Mouse (Mus musculus) heart, adult 2 months (tissue): ENCODE measurements around the gene Tas2r113.

ENCODE experiments used
- CTCF ChIP-seq: fragments of 200-600 bp; IDR thresholded peaks from 2 replicates; pipeline ENCODE4 v1.8.1; 2022; ENCODE audit warnings: antibody characterized with exemption, mild to moderate bottlenecking, moderate library complexity
- EP300 ChIP-seq: fragments of 200-500 bp; IDR thresholded peaks from 2 replicates; pipeline ENCODE4 v1.6.1; 2011; ENCODE audit warnings: low read depth, low read length, control low read depth; ENCODE audit not compliant: insufficient read depth
- POLR2A ChIP-seq: fragments of 200-500 bp; IDR thresholded peaks from 2 replicates; pipeline ENCODE4 v1.6.1; 2011; ENCODE audit warnings: mild to moderate bottlenecking, low read depth, low read length, control low read depth; ENCODE audit not compliant: insufficient read depth

DNA sequence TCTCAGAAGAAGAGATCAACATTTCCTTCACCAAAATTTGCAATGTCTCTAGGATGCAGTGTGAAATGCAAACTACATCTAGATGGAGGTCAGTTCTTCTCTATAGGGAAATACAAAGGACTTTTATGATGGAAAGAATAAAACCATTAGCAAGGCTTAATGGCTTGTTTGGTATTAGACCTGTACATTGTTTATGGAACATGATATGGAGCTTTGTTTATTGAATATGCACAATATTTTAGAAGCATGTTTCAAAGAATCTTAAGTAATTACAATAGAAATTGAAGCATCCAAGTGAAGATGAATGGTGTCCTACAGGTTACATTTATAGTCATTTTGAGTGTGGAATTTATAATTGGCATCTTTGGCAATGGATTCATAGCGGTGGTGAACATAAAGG lies 37.7 kb upstream of the Tas2r113 start, which contains the start of gene Tas2r116:
- TF ChIP-seq CTCF, result no peak
- TF ChIP-seq POLR2A, result no peak
- no peak for TF ChIP-seq EP300
